Mouse (Mus musculus): Measurements from ENCODE around the gene Ergic1. TPM values are rescaled to one million over a fixed set of nuclear protein-coding genes. Genes with fewer than 3 reads are reported as not detected.

The Ergic1 gene
- polyA plus RNA-seq, 1 experiment from 2014 or later = 99.9 TPM

- WGBS = 88% methylated on average over 6 of the region's 6 CpGs
- Histone ChIP-seq H3K4me3 (replicated peaks) (no peak overlapping the region), H3K9me3 (no peaks in the 10 kb centered on the region), H3K27me3 (no peaks in the 10 kb centered on the region), H3K4me1 (no peaks in the 10 kb centered on the region), H3K27ac (no peak overlapping the region), H3K4me2 (no peak overlapping the region), H3K36me3 (replicated peaks) (no peaks in the 10 kb centered on the region), H3K9ac (no peak overlapping the region)
- no peak for ATAC-seq (ENCODE audit: low FRiP score)
Measured at GRCm38 (mm10) chr17:26528751-26529150, 32.5 kb upstream of the Ergic1 start.

DNA sequence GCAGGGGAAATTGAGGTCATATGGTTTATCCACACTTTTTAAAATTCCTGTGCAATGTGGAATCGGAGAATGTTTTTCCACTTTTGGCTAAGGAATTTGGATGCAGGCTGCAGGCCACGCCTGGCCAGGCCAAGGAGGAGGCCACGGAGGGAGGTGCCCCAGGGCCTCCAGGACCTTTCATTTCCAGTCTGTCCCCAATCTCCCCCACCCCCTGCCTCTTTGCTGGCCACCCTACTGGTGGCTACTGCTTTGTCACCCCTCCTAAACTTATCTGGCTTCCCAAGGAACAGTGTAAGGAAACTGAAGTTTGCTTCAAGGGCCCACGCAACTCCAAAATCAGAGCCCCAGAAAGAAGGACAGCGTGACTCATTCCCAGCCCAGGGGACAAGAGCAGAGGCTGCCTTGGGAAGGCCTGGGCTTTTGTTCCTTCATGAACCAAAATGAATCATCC lies 31.5 kb upstream of the Ergic1 start:
- Histone ChIP-seq H3K4me3 (replicated peaks) (no peak overlapping the region), H3K9ac (no peak overlapping the region), H3K4me1 (no peaks in the 10 kb centered on the region), H3K36me3 (replicated peaks) (no peaks in the 10 kb centered on the region), H3K9me3 (no peaks in the 10 kb centered on the region), H3K27me3 (no peaks in the 10 kb centered on the region), H3K4me2 (no peak overlapping the region), H3K27ac (no peak overlapping the region)
- no peak for ATAC-seq (ENCODE audit: low FRiP score)
- 80% methylated on average over 5 of the region's 5 CpGs for WGBS

DNA sequence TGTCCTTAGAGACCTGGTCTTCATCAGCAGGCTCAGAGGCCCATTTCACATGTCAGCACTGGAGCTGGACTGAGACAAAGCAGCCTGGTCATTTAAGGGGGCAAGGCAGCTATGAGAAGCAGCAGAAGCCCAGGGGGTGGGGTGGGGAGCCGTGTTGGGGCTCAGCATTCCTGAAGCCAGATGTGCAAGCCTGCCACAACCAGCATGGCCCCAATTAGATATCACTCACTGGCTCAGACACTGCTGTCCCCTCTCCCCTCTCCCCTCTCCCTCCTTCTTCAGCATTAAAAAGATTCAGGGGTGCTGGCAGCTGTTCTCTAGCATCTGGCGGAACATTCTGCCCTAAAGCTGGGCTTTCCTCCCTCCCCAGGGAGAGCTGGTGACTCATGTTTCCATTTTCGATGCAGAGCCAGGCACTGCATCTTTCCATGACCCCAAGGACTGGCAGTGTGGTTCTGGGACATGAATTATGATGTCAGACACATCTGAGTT lies 30.7 kb upstream of the Ergic1 start:
- no peak overlapping the region for H3K4me3 ChIP-seq (replicated peaks)
- WGBS = 65% methylated on average over 3 of the region's 3 CpGs
- no peak overlapping the region for H3K27ac ChIP-seq
- H3K4me1 ChIP-seq = no peaks in the 10 kb centered on the region
- no peaks in the 10 kb centered on the region for H3K27me3 ChIP-seq
- ATAC-seq (ENCODE audit: low FRiP score) = no peak
- no peaks in the 10 kb centered on the region for H3K36me3 ChIP-seq (replicated peaks)
- no peak overlapping the region for H3K4me2 ChIP-seq
- no peaks in the 10 kb centered on the region for H3K9me3 ChIP-seq
- no peak overlapping the region for H3K9ac ChIP-seq

- no peaks in the 10 kb centered on the region for H3K4me1 ChIP-seq
- no peaks in the 10 kb centered on the region for H3K36me3 ChIP-seq (replicated peaks)
- WGBS = 88% methylated on average over 7 of the region's 7 CpGs
- no peak overlapping the region for H3K9ac ChIP-seq
- ATAC-seq (ENCODE audit: low FRiP score) = no peak
- no peak overlapping the region for H3K4me2 ChIP-seq
- H3K4me3 ChIP-seq (replicated peaks) = no peak overlapping the region
- no peak overlapping the region for H3K27ac ChIP-seq
- no peaks in the 10 kb centered on the region for H3K9me3 ChIP-seq
- H3K27me3 ChIP-seq = 0 out of 2 replicates have a peak, but pooled peaks cover 2% of the 10 kb centered on the region
Measured at GRCm38 (mm10) chr17:26531395-26532027, 29.8 kb upstream of the Ergic1 start.

DNA sequence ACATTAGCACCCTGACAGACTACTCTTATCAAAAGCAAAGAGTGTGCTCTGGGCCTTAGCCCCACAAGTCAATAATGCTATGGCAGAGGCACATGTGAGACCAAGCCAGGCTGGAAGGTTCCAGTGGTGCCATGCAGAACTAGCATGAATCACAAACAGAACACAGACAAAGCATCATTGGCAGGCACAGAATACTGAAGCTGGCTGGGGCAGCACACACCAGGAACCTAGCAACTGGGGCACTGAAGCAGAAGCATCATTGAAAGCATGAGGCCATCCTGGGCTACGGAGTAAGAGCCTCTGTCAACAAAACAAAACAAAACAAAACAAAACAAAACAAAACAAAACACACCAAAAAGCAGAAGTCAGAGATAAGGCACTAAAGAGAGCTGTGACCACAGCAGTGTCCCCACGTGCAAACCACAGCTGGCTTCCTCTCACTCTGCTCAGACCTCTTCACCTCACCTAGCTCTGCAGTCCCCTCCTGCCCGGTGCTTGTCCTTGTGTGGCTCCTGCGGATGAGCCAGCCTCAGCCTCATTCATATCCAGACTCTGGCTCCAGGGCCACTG lies 28.7 kb upstream of the Ergic1 start:
- no peak overlapping the region for H3K4me3 ChIP-seq (replicated peaks)
- WGBS = 54% methylated on average over 4 of the region's 4 CpGs
- no peaks in the 10 kb centered on the region for H3K4me1 ChIP-seq
- H3K9me3 ChIP-seq = no peaks in the 10 kb centered on the region
- H3K4me2 ChIP-seq = no peak overlapping the region
- 0 out of 2 replicates have a peak, but pooled peaks cover 2% of the 10 kb centered on the region for H3K27me3 ChIP-seq
- H3K27ac ChIP-seq = no peak overlapping the region
- H3K9ac ChIP-seq = no peak overlapping the region
- ATAC-seq (ENCODE audit: low FRiP score) = no peak
- H3K36me3 ChIP-seq (replicated peaks) = no peaks in the 10 kb centered on the region

GRCm38 (mm10) chr17:26533871-26534372 lies 27.4 kb upstream of the Ergic1 start:
- Histone ChIP-seq H3K9ac (no peak overlapping the region), H3K36me3 (replicated peaks) (no peaks in the 10 kb centered on the region), H3K4me2 (no peak overlapping the region), H3K27me3 (0 out of 2 replicates have a peak, but pooled peaks cover 2% of the 10 kb centered on the region), H3K9me3 (no peaks in the 10 kb centered on the region), H3K4me3 (replicated peaks) (no peak overlapping the region), H3K27ac (no peak overlapping the region), H3K4me1 (no peaks in the 10 kb centered on the region)
- ATAC-seq (ENCODE audit: low FRiP score) = no peak
- WGBS = 78% methylated on average over 5 of the region's 5 CpGs

- no peak for ATAC-seq (ENCODE audit: low FRiP score)
- Histone ChIP-seq H3K27ac (no peak overlapping the region), H3K9me3 (no peaks in the 10 kb centered on the region), H3K4me2 (no peak overlapping the region), H3K27me3 (0 out of 2 replicates have a peak, but pooled peaks cover 2% of the 10 kb centered on the region), H3K36me3 (replicated peaks) (no peaks in the 10 kb centered on the region), H3K9ac (no peak overlapping the region), H3K4me3 (replicated peaks) (no peak overlapping the region), H3K4me1 (no peaks in the 10 kb centered on the region)
- 92% methylated on average over 5 of the region's 5 CpGs for WGBS
Measured at GRCm38 (mm10) chr17:26534695-26535094, 26.6 kb upstream of the Ergic1 start.

- no peak overlapping the region for H3K27ac ChIP-seq
- no peak overlapping the region for H3K9ac ChIP-seq
- no peaks in the 10 kb centered on the region for H3K36me3 ChIP-seq (replicated peaks)
- no peak overlapping the region for H3K4me2 ChIP-seq
- no peaks in the 10 kb centered on the region for H3K4me1 ChIP-seq
- ATAC-seq (ENCODE audit: low FRiP score) = no peak
- no peak overlapping the region for H3K4me3 ChIP-seq (replicated peaks)
- no peaks in the 10 kb centered on the region for H3K9me3 ChIP-seq
- WGBS = 78% methylated on average over 7 of the region's 7 CpGs
- H3K27me3 ChIP-seq = 0 out of 2 replicates have a peak, but pooled peaks cover 2% of the 10 kb centered on the region
Measured at GRCm38 (mm10) chr17:26535251-26536136, 25.8 kb upstream of the Ergic1 start.

GRCm38 (mm10) chr17:26537722-26538471 lies 23.4 kb upstream of the Ergic1 start:
- 0 out of 2 replicates have a peak, but pooled peaks cover 2% of the 10 kb centered on the region for H3K27me3 ChIP-seq
- 33% methylated on average over 6 of the region's 6 CpGs for WGBS
- no peak overlapping the region for H3K4me3 ChIP-seq (replicated peaks)
- H3K4me1 ChIP-seq = no peaks in the 10 kb centered on the region
- H3K36me3 ChIP-seq (replicated peaks) = no peaks in the 10 kb centered on the region
- no peak overlapping the region for H3K4me2 ChIP-seq
- no peaks in the 10 kb centered on the region for H3K9me3 ChIP-seq
- H3K9ac ChIP-seq = no peak overlapping the region
- no peak for ATAC-seq (ENCODE audit: low FRiP score)
- no peak overlapping the region for H3K27ac ChIP-seq

DNA sequence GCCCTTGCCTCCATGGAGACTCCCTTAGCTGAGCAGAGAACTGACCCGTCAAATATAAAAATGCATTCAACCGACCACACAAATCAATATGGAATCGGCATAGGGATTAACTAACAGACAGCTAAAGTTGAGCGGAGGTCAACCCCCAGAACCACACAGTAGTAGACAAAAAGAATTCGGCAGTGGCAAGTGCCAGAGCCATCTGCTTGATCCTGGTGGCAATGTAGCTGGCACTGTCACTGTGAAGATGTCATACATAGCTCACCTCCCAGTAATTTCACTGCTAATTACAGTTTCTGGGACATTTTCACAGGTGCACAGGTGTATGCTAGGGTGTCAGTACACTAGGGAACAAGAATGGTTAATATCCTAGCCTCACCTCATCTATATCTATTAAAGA lies 21.2 kb upstream of the Ergic1 start:
- Histone ChIP-seq H3K4me2 (no peak overlapping the region), H3K27ac (no peak overlapping the region), H3K4me1 (no peaks in the 10 kb centered on the region), H3K9ac (no peak overlapping the region), H3K9me3 (no peaks in the 10 kb centered on the region), H3K36me3 (replicated peaks) (no peaks in the 10 kb centered on the region), H3K27me3 (0 out of 2 replicates have a peak, but pooled peaks cover 2% of the 10 kb centered on the region), H3K4me3 (replicated peaks) (no peak overlapping the region)
- WGBS = 86% methylated on average over 5 of the region's 5 CpGs
- no peak for ATAC-seq (ENCODE audit: low FRiP score)

DNA sequence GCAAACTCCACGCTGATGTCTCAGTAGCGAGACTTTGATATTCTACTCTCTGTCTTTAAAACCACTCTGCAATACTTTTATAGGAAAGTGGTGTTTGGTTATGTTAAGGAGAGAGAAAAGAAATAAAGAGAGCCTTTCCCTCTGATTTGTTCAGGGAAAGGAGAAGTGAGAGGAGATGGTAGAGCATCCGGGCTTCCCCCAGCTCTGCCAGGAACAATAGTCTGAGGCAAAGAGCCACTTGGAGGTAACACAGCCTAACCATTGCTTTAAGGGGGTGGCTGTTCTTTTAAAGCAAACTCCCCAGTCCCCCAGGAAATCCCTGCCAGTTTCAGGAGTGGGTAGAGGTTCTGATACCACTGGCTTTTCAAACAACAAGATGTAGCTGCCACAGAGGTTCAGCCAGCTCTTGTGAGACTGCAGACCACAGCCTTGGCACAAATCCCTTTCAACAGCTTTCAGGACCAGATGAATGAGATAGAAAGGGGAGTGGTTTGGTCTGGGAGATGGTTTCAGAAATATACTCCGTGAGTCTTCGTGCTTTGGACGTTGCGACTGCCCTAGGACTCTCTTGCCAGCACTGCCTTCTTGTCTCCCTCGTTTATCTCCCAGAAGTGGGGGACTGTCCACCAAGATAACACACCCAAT lies 16.8 kb upstream of the Ergic1 start:
- Histone ChIP-seq H3K27me3 (peaks cover 10% of the 10 kb centered on the region), H3K4me3 (replicated peaks) (no peak overlapping the region), H3K9me3 (no peaks in the 10 kb centered on the region), H3K4me1 (no peaks in the 10 kb centered on the region), H3K9ac (no peak overlapping the region), H3K27ac (no peak overlapping the region), H3K36me3 (replicated peaks) (no peaks in the 10 kb centered on the region), H3K4me2 (no peak overlapping the region)
- 89% methylated on average over 8 of the region's 8 CpGs for WGBS
- no peak for ATAC-seq (ENCODE audit: low FRiP score)

All from forebrain, embryonic 12.5 days (tissue).